Mouse (Mus musculus) frontal cortex, adult 2 months (tissue): ENCODE measurements around the gene Gcgr. TPM values are rescaled to one million over a fixed set of nuclear protein-coding genes. Genes with fewer than 3 reads are reported as not detected.
"Not testable (repeated sequence)": the region's sequence is repeated elsewhere in the genome, so short reads cannot be mapped to it uniquely, and the experiment has no call there.

Experiments
- DNase-seq, 2 experiments: peaks; one replicate each; pipeline ENCODE4 v3.0.0; 2022; ENCODE audit warnings: low spot score in 1 of 2; ENCODE audit errors: extremely low spot score in 1 of 2
- polyA plus RNA-seq: library from polyadenylated mRNA; depleted of rRNA; stranded (reverse); fragments of >200 nt; gene quantifications from 2 replicates; pipeline ENCODE4 v1.2.3, GENCODE M21; 2012; rRNA removed

Gene Gcgr
- polyA plus RNA-seq, 1 experiment: 0.54 TPM

GRCm38 (mm10) chr11:120582268-120582981 is 51.9 kb downstream of the Gcgr start:
- DNase-seq: peak in 1 of 2 experiments; percentile 39

- DNase-seq: not testable (repeated sequence)
Observed at GRCm38 (mm10) chr11:120582982-120583293, 52.4 kb downstream of the Gcgr start.

- no peak for DNase-seq
Observed at GRCm38 (mm10) chr11:120583937-120584336, 53.4 kb downstream of the Gcgr start.

GRCm38 (mm10) chr11:120588531-120588930 is 58.0 kb downstream of the Gcgr start:
- no peak for DNase-seq

Other genes with a start within 250 kb of the Gcgr start
- 1,138 and 1,210 TPM in 2 replicates for gene Actg1, start 182.2 kb upstream of the Gcgr start, polyA plus RNA-seq
- gene Fscn2, start 169.2 kb upstream of the Gcgr start, polyA plus RNA-seq: 0.67 and 0.82 TPM in 2 replicates
- 27.6 and 27.8 TPM in 2 replicates for gene Faap100, start 151.9 kb upstream of the Gcgr start, polyA plus RNA-seq
- gene Nploc4, start 93.0 kb upstream of the Gcgr start, polyA plus RNA-seq: 52.9 and 60.2 TPM in 2 replicates
- gene Tspan10, start 88.1 kb upstream of the Gcgr start, polyA plus RNA-seq: 0.54 and 0.61 TPM in 2 replicates
- 0.82 and 0.84 TPM in 2 replicates for gene Pde6g, start 77.2 kb upstream of the Gcgr start, polyA plus RNA-seq
- gene Oxld1, start 72.6 kb upstream of the Gcgr start, polyA plus RNA-seq: 14.3 and 15.4 TPM in 2 replicates
- 26.5 and 29.8 TPM in 2 replicates for gene Ccdc137, start 72.6 kb upstream of the Gcgr start, polyA plus RNA-seq
- gene Arl16, start 63.1 kb upstream of the Gcgr start, polyA plus RNA-seq: 48.0 and 52.0 TPM in 2 replicates
- 94.2 TPM in 2 replicates for gene Mrpl12, start 46.1 kb upstream of the Gcgr start, polyA plus RNA-seq
- gene Slc25a10, start 38.9 kb upstream of the Gcgr start, polyA plus RNA-seq: 30.6 and 35.8 TPM in 2 replicates
- 153 and 174 TPM in 2 replicates for gene Mcrip1, start 19.0 kb downstream of the Gcgr start, polyA plus RNA-seq
- gene Ppp1r27, start 20.4 kb downstream of the Gcgr start, polyA plus RNA-seq: not detected in 2 replicates
- 103 and 109 TPM in 2 replicates for gene P4hb, start 42.6 kb downstream of the Gcgr start, polyA plus RNA-seq
- gene Arhgdia, start 50.9 kb downstream of the Gcgr start, polyA plus RNA-seq: 408 and 428 TPM in 2 replicates
- gene Alyref, start 67.7 kb downstream of the Gcgr start, polyA plus RNA-seq: 46.3 and 53.0 TPM in 2 replicates
- gene Anapc11, start 67.7 kb downstream of the Gcgr start, polyA plus RNA-seq: 143 and 170 TPM in 2 replicates
- gene Npb, start 77.8 kb downstream of the Gcgr start, polyA plus RNA-seq: 0.84 and 1.2 TPM in 2 replicates
- gene Pcyt2, start 87.2 kb downstream of the Gcgr start, polyA plus RNA-seq: 252 and 254 TPM in 2 replicates
- 99.4 and 101 TPM in 2 replicates for gene Sirt7, start 94.5 kb downstream of the Gcgr start, polyA plus RNA-seq
- gene Mafg, start 102.9 kb downstream of the Gcgr start, polyA plus RNA-seq: 79.9 and 84.5 TPM in 2 replicates
- 3.2 and 3.7 TPM in 2 replicates for gene Pycr1, start 113.1 kb downstream of the Gcgr start, polyA plus RNA-seq
- gene Myadml2, start 117.5 kb downstream of the Gcgr start, polyA plus RNA-seq: 4.7 and 5.6 TPM in 2 replicates
- gene Notum, start 130.5 kb downstream of the Gcgr start, polyA plus RNA-seq: 8.4 and 8.6 TPM in 2 replicates
- 45.1 and 51.8 TPM in 2 replicates for gene Aspscr1, start 142.3 kb downstream of the Gcgr start, polyA plus RNA-seq
- gene Cenpx, start 183.0 kb downstream of the Gcgr start, polyA plus RNA-seq: 34.0 and 37.4 TPM in 2 replicates
- 111 and 130 TPM in 2 replicates for gene Lrrc45, start 183.2 kb downstream of the Gcgr start, polyA plus RNA-seq
- 65.0 and 73.7 TPM in 2 replicates for gene Rac3, start 190.8 kb downstream of the Gcgr start, polyA plus RNA-seq
- gene Dcxr, start 196.6 kb downstream of the Gcgr start, polyA plus RNA-seq: 24.2 and 25.6 TPM in 2 replicates
- gene Cbr2, start 201.4 kb downstream of the Gcgr start, polyA plus RNA-seq: 5.0 and 17.1 TPM in 2 replicates
- gene Hmga1b, start 232.1 kb downstream of the Gcgr start, polyA plus RNA-seq: 1.3 and 2.2 TPM in 2 replicates